Mouse (Mus musculus): ENCODE data around the gene Commd9.

Commd9 gene

DNA sequence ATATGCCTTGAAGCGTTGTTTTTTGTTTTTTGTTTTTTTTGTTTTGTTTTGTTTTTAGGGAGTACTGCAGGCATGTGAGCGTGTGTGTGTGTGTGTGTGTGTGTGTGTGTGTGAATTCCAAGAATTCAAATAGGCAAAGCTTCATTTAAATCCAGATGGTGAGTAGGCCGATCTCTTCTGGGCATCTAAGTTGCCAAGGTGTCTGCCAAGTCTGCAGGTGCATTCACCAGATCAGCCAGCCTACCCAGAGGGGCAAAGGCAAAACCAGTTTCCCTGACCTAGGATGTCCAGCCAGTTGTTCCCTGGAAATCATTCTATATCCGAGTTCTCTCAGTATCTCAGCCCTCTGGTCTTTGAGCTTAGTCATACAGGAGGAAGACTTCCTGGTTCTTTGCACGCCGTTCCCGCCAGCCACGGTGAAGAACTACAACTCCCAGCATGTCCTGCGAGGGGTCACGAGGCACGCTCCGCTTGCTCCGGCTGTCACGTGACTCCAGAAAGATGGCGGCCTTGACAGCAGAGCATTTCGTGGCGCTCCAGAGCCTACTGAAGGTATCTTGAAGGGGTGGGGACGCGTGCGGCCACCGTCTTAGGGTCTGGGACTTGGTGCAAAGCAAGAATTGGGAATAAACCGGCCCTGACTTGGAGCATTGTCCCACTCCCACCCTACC lies at the start of gene Commd9:
Gene Commd9 (plus strand): TSS at position 480 of the 671 bp plus-strand sequence.
- in situ Hi-C loops (cut with MboI, MseI): no loop called here

DNA sequence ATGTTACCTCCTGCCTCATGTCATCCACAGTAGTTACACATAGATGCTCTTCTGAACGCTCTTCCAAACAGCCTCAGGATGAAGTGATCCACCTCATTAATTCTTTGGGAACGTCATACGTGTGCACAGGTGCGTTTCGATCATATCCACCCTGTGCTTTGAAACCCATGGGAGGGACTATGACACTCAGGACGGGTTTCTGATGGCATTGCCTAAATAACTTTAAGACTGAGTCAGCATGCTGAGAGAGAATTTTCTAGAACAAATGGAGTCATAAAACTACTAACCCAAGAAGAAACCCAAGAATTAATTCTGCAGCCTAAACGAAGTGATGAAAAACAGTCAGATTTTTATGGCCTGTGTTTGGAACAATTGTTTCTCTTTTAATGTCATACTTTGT lies 43.3 kb upstream of the Commd9 start:
- in situ Hi-C loops (cut with MboI, MseI): no loop called here

DNA sequence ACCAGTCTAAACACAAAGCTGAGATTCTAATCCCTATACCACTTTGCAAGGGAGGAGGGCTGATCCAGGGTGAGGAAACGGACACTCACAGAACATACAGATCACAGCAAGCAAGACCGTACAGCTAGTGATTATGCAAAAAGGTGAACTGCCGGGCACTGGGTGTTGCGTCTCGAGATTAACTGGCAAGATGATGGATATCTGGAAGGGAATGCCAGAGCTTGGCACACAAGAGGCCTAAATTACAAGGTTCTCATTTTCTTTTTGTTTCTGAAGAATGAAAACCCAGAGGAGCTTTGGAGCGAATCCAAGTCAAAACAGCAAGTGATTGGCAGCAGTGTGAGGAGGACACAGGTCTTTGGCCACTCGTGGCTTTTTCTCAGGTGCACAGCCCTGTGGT lies 31.3 kb upstream of the Commd9 start:
- in situ Hi-C loops (cut with MboI, MseI): no loop called here

DNA sequence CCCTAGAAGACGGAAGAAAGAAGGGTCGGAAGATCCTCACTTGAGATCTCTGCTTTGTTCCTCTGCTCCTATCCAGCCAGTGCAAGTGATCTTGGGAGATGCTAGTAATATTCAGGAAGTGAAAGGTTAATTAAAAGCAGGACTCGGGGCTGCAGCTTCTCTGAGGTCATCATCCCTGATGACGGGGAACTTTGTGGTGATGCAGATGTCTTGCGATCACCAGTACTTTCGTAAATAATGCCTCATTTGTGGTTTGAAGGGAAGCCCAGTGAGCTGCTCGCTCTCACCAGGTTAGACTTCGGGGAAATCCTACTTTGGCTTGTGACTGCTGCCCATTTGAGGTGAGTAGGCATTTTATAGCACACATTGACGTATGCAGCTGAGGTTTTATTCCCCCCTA lies 29.9 kb upstream of the Commd9 start:
- in situ Hi-C loops (cut with MboI, MseI): no loop called here

DNA sequence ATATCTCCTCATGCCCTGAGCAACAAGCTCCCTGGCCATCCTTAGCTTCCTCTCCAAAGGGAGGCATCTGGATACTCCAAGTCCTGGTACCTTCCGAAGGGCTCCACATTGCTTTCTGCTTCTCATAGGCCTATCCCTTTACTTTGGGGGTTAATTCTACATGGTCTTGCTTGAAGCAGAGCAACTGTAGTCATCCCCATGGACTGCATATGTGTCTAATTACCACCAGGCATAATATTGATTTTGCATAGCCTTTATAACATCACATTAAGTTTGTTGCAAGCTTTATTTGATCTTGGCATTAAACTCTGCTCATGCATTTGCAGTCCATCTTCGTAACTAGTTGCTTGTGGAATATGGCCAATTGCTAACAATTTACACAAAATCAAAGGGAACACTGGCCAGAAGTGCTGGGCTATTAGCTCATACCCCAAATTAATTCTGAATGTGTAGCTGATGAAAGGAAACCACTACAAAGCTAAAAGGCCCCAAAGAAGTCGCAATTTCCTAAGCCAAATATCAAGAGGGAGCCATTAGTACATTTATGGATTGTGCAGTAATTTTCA lies 25.0 kb upstream of the Commd9 start:
- in situ Hi-C loops (cut with MboI, MseI): no loop called here

DNA sequence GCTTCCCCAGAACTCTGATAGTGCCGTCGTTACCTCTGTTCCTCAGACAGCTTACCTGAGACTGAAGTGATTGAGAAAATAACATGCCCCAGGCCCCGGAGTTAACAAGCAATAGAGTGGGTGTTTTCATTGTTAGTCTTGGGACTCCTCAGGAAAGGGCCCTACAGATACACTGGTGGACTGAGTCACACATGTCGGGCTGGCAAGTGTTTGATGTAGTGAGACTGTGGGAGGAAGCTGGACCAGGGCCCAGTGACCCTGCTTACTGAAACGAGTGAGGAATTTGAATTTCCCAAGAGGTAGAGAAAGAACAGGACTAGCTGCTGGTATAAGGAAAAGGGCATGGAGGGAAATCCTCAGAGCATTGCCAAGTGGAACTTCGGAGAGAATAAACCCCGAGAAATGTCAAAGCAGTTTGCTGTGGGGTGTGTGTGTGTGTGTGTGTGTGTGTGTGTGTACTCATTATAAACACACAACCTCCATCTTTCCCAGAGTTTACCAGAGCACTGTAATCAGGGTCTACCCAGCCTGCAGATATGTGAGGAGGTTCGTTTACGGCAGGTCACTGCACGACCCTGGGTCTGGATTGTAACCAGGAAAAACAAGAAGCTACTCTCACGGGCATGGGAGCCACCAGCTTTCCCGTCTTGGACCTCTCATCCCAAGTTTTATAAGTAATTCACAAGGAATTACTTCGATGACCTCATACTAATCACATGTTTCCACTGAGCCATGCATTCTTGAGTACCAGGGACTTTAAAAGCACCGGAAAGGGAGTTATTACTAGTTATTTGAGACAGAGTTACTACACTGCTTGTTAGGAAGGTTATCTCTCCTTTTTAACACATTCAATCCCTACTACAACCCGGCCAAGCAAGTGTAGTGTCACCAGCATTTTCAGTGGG lies 23.6 kb upstream of the Commd9 start:
- in situ Hi-C loops (cut with MboI, MseI): no loop called here

DNA sequence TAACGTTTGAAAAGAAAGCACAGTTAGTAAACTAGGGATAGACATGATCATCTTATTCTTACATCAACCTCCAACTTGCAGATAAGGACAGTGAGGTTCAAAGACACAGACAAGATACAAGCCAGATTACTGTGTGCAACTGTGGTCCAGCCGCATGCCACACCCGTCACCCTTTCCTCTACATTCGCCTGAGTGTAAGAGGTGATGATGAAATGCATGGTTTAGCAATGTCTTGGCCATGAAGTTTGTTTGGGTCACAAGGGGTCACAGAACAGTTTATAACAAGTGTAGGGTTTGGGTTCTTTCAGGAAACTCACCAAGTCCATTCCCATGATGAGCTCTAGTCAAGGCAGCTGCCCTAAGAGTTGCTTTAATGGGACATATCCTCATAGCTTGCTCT lies 17.4 kb upstream of the Commd9 start:
- in situ Hi-C loops (cut with MboI, MseI): no loop called here

DNA sequence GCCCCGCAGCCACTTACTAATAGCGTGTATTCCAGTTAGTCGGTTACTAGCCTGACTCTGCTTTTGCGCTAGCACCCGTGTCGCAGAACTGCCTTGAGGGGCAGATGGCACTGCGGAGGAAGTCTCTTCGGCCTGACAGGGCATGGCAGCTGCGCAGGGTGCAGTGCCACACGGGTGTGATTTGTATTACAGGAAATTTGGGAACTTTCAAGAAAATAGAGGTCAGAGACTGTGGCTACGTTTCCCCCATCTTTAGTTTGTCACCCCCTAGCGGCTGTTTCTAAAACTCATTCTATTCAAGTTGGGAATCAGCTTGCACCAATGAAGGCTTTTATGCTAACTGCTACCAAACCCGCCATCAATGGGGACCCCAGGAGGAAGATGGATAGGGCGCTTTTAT lies 14.9 kb upstream of the Commd9 start:
- in situ Hi-C loops (cut with MboI, MseI): no loop called here

DNA sequence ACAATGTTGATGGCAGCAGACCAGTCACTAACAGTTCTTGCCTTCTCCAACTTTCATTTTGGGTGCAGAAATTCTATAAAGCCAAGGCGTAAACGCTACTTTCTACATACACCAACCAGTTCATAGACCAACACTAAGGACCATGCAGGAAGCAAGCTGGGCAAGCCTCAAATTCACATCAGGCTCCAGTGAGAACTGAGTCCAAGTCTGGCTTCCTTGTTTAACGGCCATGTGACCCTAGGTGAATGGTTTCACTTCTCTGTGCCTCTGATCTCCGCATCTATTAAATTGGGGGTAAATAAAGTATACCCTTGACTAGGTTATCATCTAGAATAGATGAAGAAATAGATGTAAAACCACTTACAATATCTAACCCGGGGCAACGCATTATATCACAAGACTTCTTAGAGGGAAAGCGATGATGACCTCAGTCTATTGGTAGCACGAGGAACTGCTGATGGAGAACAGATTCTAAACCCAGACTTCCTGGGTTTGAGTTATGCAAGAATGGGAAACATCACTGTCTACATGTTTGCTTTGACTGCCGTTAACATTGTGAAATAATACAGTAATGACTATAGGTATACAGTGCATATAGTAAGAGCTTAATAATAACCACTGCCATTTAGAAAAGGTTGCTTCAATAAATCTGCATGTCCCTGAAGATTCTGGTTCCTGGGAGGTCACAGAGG lies 4.4 kb upstream of the Commd9 start:
- in situ Hi-C loops (cut with MboI, MseI): no loop called here

DNA sequence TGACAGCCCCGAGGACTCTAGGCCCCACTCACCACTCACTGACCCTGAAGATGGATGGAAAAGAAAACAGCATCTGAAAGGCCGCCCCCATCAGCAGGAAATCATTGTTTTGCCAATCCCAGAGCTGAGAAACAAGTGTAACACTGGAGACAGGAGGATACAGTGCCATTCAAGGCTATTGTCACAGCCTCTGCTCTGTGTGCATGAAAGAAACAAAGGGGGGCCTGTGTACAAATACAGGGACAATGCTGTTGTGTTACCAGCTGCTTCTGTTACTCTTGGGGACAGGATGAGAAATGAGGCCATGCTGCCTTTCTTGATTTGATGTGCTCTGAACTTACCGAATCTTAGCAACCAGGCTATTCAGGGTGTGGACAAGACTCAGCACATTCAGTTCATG lies 3.0 kb upstream of the Commd9 start, which contains the start of gene Prr5l:
Gene Prr5l (minus strand): TSS at position 30 of the 400 bp plus-strand sequence.
- in situ Hi-C loops (cut with MboI, MseI): no loop called here

DNA sequence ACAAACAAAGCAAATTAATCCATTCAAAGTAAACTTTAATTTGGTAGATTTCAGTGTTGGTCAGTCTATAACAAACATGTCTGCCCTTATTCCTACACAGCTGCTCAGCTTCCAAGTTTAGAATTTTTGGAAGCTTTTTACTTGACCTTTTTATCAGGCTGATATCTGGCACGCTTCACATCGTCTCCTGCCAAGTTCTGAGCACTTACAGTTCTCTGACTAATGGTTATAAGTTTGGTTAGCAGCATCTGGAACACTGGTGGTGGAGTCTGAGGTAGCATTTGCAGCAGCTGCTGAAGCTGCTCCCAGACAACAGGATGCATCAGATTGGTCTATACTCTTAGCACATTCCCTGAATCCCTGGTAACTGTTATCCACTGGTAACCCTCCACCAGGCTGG lies 1.8 kb upstream of the Commd9 start:
- in situ Hi-C loops (cut with MboI, MseI): no loop called here

DNA sequence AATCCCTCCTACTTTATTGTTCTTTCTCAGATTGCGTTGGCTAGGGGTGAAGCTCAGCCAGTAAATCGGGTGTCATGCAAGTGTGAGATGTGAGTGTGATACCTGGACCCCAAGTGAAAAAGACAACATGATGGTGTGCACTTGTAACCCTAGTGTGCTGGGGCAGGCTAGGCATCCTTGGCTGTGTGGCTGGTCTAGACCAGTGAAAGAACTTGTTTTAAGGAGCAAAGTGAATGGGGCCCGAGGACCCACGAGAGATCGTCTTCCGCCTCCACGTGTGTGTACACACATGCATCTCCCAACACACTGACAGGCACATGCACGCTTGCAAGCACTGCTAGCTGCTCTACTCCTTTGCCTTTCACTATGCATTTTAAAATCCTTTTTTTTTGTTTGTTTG lies 2.8 kb downstream of the Commd9 start:
- in situ Hi-C loops (cut with MboI, MseI): no loop called here

DNA sequence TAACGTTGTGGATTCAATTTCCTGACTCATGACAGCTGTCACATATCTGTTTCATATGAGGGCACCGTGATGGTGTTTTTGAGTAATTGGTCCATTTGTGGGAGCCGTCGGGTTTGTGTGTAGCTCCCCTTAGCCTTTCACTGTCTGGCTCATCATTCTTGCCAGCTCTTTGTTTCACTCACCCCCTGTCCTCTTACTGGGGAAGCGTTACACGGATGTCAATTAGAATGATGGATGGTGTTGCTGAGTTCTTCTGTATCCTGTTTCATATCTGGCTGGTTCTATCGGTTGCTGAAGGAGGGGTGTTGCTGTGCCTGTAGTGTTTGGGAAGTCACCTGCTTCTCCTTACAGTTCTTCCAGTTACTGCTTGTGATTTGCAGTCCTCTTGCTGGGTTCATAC lies 5.1 kb downstream of the Commd9 start:
- in situ Hi-C loops (cut with MboI, MseI): no loop called here

DNA sequence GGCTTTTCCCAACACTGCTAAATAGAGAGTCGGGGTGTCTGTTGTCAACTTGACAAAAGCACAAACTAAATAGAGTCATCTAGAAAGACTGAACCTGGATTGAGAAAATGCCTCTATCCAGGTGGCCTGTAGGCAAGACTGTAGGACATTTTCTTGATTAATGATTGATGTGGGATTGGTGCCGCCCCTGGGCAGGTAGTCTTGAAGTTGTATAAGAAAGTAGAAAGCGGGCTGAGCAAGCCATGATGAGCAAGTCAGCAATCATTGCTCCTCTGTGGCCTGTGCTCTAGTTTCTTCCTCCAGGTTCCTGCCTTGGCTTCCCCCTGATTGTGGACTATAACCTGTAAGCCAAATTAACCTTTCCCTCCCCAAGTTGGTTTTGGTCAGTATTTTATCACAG lies 8.1 kb downstream of the Commd9 start:
- in situ Hi-C loops (cut with MboI, MseI): no loop called here

DNA sequence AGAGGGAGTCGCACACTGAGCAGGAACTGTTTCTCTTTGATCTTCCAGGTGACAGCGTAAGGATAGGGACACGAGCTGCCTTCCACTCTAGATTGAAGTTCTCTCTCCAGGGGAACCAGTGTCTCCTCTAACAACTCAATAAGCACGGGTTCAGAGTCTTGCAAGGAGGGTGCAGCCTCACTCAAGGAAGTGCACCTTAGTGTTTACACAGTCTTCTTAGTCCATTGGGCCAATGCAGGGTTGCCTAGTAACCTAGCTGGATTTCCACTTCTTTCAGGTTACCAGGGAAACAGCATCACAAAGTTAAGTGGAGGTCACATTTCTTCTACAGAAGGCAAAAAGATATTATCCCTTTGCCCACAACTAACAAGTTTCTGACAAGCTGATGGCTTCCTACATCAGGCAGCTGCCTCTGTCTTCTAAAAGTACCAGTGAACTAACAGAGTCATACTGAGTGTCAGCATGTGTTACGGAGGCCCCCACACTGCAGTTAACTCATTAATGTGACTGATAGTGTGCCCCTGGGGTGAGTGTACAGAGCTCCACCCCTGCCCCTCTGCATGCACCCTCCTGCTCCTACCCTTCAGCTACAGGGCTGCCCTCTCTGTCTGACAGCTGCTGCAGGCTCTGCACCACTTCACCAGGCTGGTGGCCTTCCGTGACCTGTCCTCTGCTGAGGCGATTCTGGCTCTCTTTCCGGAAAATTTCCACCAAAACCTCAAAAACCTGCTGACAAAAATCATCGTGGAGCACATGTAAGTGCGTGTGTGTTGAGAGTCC lies 10.6 kb downstream of the Commd9 start:
- in situ Hi-C loops (cut with MboI, MseI): no loop called here

DNA sequence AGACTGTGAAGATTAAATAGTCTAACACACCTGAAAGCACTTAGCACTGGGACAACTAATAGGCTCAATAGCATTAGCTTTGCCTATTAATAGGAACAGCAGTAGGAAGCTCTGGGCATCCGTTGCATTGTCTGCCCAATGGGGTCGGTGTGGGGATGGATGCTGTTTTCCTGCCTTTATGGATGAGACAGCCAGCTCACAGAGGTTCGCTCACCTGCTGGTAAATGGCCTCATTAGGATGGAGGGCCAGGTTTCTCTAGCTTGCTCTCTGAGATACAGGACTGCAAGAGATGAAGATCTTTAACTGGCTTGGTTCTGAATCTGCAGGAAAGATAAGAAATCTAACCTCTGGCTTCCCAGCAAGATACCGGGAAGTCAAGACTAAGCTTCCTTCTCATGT lies 16.1 kb downstream of the Commd9 start:
- in situ Hi-C loops (cut with MboI, MseI): loop anchor here (10.0 kb wide), 2 partner anchors 203 to 383 kb away; no protein-coding TSS in a partner anchor

DNA sequence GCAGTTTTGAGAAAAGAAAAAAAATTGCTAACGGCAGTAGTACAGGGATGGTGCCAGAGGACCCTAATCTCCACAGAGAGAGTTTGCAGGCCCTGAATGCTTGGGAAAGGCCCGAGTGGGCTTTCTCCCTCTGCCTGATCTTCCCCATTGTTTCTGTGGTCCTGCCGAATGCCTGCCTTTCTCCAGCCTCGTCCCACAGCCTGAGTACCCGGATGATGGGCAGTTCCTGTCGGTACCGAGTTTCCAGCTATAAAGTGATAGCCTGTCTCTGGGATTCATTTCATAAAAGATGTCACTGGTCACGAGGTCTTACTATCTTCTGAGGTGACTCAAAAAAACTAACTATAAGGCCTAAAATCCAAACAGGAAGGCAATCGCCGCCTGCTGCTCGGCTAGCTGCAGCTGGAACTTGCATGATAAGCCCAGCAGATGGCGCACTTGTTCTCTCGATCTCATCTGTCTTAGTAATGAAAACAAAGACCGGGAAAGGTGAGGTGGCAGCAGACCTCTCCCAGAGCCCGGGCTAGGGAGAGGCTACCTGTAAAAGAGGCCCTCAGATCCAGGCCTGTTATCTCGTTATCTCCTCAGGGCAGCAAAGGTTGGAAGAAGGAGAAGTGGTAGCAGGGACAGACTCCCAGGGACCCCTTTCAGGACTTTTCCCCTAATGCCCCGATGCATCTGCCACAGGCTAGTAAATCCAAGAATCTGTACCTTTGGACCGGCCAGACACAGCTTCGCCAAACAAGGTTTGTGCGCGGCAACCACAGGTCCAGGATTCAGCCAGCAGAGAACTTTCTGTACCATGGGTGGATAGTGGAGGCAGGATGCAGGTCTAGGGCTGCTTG lies 19.7 kb downstream of the Commd9 start:
- in situ Hi-C loops (cut with MboI, MseI): loop anchor here (5.0 to 10.0 kb wide), 3 partner anchors 199 to 542 kb away; no protein-coding TSS in a partner anchor

DNA sequence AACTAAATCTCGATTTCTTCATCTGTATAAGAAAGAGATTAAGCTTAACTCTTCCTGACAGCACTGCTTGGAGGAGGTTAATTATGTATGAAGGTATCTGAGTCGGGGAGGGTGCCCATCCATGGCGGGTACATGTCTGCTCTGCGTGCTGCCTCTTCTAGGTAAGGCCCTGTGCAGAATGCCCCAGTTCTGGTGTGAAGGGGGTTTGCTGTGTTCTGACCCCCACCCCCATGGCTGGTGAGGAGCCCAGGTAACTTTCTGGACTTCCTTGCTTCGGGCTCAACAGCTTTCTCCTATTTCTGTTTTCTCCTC lies 20.3 kb downstream of the Commd9 start:
- in situ Hi-C loops (cut with MboI, MseI): loop anchor here (5.0 to 10.0 kb wide), 3 partner anchors 198 to 541 kb away; no protein-coding TSS in a partner anchor

DNA sequence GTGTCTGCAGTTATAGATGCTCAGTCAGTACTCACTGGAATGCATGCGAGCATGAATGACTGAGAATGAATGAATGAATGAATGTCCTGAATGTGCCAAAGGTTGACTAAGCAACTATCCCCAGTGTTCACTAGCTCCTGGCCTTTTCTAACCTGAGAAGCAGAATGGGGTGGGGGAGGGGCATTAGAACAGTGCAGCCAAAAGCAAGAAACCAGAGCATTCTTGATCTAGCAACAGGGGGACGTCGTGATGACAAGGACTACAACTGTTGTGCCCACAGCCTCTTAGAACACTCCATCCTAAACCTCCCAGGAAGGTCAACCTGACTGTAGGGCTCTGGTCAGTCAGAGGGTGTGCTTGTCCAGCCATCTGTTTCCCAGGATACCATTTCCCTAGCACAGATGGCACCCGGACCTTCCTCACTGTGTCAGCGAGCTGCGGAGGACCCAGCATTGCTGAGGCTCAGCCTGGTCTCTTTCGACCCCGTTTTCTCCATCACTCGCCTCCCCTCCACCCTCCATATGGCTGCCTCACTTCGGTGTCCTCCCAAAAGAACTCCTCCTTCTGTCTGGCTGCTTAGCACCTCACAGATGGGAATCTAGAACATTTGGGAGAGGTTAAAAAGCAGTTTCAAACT lies 21.5 kb downstream of the Commd9 start:
- in situ Hi-C loops (cut with MboI, MseI): loop anchor here (5.0 to 10.0 kb wide), 3 partner anchors 197 to 540 kb away; no protein-coding TSS in a partner anchor

DNA sequence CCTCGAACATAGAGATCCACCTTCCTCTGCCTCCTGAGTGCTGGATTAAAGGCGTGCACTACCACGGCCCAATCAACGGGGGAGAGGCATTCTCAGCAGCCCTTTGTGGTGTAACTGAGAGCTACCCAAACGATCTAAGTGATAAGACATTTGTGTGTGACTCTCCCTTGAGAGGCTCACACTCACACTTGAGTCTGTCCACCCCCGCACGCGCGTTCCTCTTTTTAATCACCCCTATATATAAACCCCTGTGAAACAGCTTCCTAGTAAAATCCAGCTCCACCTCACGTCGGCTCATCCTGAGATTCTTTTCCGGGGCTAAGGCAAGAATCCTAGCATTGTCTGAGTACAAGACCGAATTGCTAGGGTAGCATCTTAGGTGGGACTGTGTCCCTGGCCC lies 22.7 kb downstream of the Commd9 start:
- in situ Hi-C loops (cut with MboI, MseI): loop anchor here (5.0 to 10.0 kb wide), 3 partner anchors 196 to 539 kb away; no protein-coding TSS in a partner anchor

All from T-helper 1 cell (primary cell).